Mouse (Mus musculus): ENCODE results near the gene Lefty1. TPM values are rescaled to one million over a fixed set of nuclear protein-coding genes. Genes with fewer than 3 reads are reported as not detected.
"Not testable (repeated sequence)": the region's sequence is repeated elsewhere in the genome, so short reads cannot be mapped to it uniquely, and the experiment has no call there.

Lefty1 gene
- polyA plus RNA-seq, 1 experiment from 2014 or later = 1.1 TPM

DNA sequence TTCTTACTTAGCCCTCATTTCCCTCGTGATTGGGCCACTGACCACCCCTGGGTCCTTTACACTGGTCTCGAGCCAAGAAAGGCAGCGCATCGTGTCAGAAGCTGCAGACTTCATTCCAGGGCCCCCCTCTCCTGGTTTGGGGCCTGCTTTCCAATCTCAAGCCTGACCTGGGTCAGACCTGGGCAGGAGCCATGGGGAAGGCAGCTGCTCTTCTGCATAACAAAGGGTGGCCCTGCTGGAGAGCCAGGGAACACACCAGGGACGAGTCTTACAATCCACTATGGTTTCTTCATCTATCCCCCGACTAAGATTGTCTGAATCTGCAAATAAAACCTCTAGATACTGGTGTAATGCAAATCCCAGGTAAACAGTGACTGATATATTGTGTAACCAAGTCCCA, 1.2 kb upstream of the Lefty1 start:
- Histone ChIP-seq H3K4me3 (ENCODE audit: low read depth, low read length) (no peak overlapping the region), H3K9me3 (ENCODE audit: control insufficient read depth, low read length) (no peaks in the 10 kb centered on the region), H3K9ac (ENCODE audit: low read length) (no peak overlapping the region), H3K36me3 (ENCODE audit: control insufficient read depth, insufficient read depth, low read length) (no peaks in the 10 kb centered on the region), H3K27me3 (ENCODE audit: control insufficient read depth, insufficient read depth, low read length) (peaks cover 32% of the 10 kb centered on the region), H3K4me1 (ENCODE audit: control insufficient read depth, insufficient read depth, low read length) (no peaks in the 10 kb centered on the region; the same call in 1 of the 2 replicates), H3K27ac (ENCODE audit: low read depth, low read length) (no peak overlapping the region), H3K4me2 (no peak overlapping the region)
- WGBS = 8% methylated on average over 6 of the region's 6 CpGs
- DNase-seq (ENCODE audit: low spot score, missing footprints) (no peak), ATAC-seq (ENCODE audit: low FRiP score) (no peak)

DNA sequence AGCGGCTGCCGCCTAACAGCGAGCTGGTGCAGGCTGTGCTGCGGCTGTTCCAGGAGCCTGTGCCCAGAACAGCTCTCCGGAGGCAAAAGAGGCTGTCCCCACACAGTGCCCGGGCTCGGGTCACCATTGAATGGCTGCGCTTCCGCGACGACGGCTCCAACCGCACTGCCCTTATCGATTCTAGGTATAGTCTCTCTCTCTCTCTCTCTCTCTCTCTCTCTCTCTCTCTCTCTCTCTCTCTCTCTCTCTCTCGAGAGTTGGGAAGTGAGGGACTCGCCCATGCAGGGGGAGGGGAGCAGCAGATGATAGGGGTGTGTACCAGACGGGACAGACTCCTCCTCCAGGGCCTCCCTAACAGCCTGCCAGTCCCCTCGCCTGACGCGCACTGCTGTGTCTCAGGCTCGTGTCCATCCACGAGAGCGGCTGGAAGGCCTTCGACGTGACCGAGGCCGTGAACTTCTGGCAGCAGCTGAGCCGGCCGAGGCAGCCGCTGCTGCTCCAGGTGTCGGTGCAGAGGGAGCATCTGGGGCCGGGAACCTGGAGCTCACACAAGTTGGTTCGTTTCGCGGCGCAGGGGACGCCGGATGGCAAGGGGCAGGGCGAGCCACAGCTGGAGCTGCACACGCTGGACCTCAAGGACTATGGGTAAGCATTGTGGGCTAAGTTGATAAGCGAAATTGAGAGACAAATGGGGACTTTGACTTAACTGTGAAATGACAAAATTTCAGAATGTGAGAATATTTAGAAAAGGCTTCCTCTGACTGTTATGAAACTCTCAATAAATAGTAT, 2.0 kb downstream of the Lefty1 start:
- not testable (repeated sequence) for H3K36me3 ChIP-seq (ENCODE audit: control insufficient read depth, insufficient read depth, low read length); H3K9ac ChIP-seq (ENCODE audit: low read length); H3K4me1 ChIP-seq (ENCODE audit: control insufficient read depth, insufficient read depth, low read length); H3K9me3 ChIP-seq (ENCODE audit: control insufficient read depth, low read length); H3K27ac ChIP-seq (ENCODE audit: low read depth, low read length)
- Histone ChIP-seq H3K4me3 (ENCODE audit: low read depth, low read length) (peak overlapping the region; percentile 9; the same call in 1 of the 2 replicates), H3K27me3 (ENCODE audit: control insufficient read depth, insufficient read depth, low read length) (peaks cover 44% of the 10 kb centered on the region), H3K4me2 (peak overlapping the region; percentile 37)
- DNase-seq (ENCODE audit: low spot score, missing footprints) = peak; percentile 89
- WGBS = 1% methylated on average over 37 of the region's 41 CpGs
- ATAC-seq (ENCODE audit: low FRiP score) = peak; percentile 75

DNA sequence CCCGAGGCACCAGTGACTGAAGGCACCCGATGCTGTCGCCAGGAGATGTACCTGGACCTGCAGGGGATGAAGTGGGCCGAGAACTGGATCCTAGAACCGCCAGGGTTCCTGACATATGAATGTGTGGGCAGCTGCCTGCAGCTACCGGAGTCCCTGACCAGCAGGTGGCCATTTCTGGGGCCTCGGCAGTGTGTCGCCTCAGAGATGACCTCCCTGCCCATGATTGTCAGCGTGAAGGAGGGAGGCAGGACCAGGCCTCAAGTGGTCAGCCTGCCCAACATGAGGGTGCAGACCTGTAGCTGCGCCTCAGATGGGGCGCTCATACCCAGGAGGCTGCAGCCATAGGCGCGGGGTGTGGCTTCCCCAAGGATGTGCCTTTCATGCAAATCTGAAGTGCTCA, 2.8 kb downstream of the Lefty1 start:
- not testable (repeated sequence) for H3K27ac ChIP-seq (ENCODE audit: low read depth, low read length); DNase-seq (ENCODE audit: low spot score, missing footprints); H3K4me1 ChIP-seq (ENCODE audit: control insufficient read depth, insufficient read depth, low read length); H3K4me3 ChIP-seq (ENCODE audit: low read depth, low read length); H3K9ac ChIP-seq (ENCODE audit: low read length); ATAC-seq (ENCODE audit: low FRiP score); H3K9me3 ChIP-seq (ENCODE audit: control insufficient read depth, low read length); H3K4me2 ChIP-seq; H3K36me3 ChIP-seq (ENCODE audit: control insufficient read depth, insufficient read depth, low read length)
- peaks cover 52% of the 10 kb centered on the region for H3K27me3 ChIP-seq (ENCODE audit: control insufficient read depth, insufficient read depth, low read length)
- WGBS = 14% methylated on average over 13 of the region's 13 CpGs

DNA sequence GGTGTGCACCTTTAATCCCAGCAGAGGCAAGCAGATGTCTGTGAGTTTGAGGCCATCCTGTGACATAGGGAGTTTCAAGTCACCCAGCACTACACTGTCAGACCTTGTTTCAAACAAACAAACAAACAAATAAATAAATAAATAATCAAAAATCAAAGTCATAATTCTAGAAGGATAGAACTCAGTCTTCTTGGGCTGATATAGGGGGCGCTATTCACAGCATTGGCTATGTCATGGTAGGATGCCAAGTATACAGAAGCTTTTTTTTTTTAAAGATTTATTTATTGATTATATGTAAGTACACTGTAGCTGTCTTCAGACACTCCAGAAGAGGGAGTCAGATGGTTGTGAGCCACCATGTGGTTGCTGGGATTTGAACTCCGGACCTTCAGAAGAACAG, 4.0 kb downstream of the Lefty1 start:
- ATAC-seq (ENCODE audit: low FRiP score); H3K4me1 ChIP-seq (ENCODE audit: control insufficient read depth, insufficient read depth, low read length); H3K27ac ChIP-seq (ENCODE audit: low read depth, low read length); H3K4me3 ChIP-seq (ENCODE audit: low read depth, low read length); H3K36me3 ChIP-seq (ENCODE audit: control insufficient read depth, insufficient read depth, low read length); DNase-seq (ENCODE audit: low spot score, missing footprints); H3K4me2 ChIP-seq; H3K9ac ChIP-seq (ENCODE audit: low read length); H3K9me3 ChIP-seq (ENCODE audit: control insufficient read depth, low read length): not testable (repeated sequence)
- WGBS = 87% methylated on average over 2 of the region's 2 CpGs
- H3K27me3 ChIP-seq (ENCODE audit: control insufficient read depth, insufficient read depth, low read length) = peaks cover 63% of the 10 kb centered on the region

DNA sequence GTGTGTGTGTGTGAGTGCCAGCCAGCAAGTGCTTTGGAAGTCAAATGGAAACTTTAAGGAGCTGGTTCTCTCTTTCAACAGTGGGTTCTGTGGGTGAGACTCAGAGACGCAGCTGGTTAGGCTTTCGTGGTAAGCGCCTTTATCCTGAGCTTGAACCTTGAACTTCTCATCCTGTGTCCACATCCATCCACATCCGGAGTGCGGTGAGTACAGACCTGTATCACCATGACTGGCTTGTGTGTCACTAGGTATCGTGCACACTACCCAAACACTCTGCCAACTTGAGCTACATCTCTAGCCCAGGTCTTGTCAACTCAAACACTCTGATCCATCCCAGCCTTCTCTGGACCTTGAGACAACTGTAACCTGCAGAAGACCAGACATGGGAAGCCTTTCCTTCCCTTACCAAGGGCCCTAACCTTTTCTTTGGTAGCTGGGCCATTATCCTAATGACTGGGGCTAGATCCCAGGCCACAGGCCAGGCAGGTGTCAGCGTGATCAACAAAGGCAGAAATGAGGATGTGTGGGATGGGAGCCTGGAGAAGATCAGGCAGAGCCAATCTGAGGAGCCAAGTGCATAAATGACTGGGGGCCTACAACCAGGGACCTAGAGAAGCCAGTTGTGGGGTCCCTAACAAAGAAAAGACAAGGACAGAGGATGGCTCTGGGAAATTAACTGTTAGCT, 6.1 kb downstream of the Lefty1 start:
- Histone ChIP-seq H3K4me2 (peak overlapping the region; percentile 83; the same call in 1 of the 2 replicates), H3K9ac (ENCODE audit: low read length) (no peak overlapping the region), H3K4me1 (ENCODE audit: control insufficient read depth, insufficient read depth, low read length) (peaks cover 11% of the 10 kb centered on the region), H3K27ac (ENCODE audit: low read depth, low read length) (no peak overlapping the region), H3K9me3 (ENCODE audit: control insufficient read depth, low read length) (no peaks in the 10 kb centered on the region), H3K36me3 (ENCODE audit: control insufficient read depth, insufficient read depth, low read length) (no peaks in the 10 kb centered on the region), H3K27me3 (ENCODE audit: control insufficient read depth, insufficient read depth, low read length) (peaks cover 43% of the 10 kb centered on the region), H3K4me3 (ENCODE audit: low read depth, low read length) (no peak overlapping the region)
- ATAC-seq (ENCODE audit: low FRiP score) (no peak), DNase-seq (ENCODE audit: low spot score, missing footprints) (no peak)
- WGBS = 85% methylated on average over 7 of the region's 7 CpGs

DNA sequence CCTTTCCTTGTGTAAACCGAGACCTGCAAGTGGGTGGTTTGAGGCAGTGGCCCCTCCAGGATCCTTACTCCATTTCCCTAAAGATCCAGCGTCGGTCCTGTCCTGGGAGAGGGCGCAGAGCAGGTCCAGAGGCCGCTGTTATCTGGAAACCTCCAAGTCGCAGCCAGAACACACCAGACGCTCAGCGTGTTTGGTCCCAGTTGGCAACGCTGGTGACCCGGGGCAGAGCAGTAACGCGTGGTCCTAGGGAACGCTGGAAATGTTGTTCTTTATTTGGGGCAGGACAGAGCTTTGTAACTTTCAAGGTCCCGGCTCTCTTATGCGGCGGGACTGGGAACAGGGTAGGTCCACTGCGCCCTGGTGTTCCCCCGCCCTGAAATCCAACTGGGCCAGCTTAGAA, 6.9 kb downstream of the Lefty1 start:
- peak overlapping the region; percentile 66 for H3K4me3 ChIP-seq (ENCODE audit: low read depth, low read length)
- peak overlapping the region; percentile 56 for H3K9ac ChIP-seq (ENCODE audit: low read length)
- no peak for ATAC-seq (ENCODE audit: low FRiP score)
- H3K9me3 ChIP-seq (ENCODE audit: control insufficient read depth, low read length) = no peaks in the 10 kb centered on the region
- 3% methylated on average over 18 of the region's 18 CpGs for WGBS
- DNase-seq (ENCODE audit: low spot score, missing footprints) = peak; percentile 92
- peaks cover 39% of the 10 kb centered on the region for H3K27me3 ChIP-seq (ENCODE audit: control insufficient read depth, insufficient read depth, low read length)
- peaks cover 11% of the 10 kb centered on the region for H3K4me1 ChIP-seq (ENCODE audit: control insufficient read depth, insufficient read depth, low read length)
- peak overlapping the region; percentile 83 for H3K4me2 ChIP-seq
- no peaks in the 10 kb centered on the region for H3K36me3 ChIP-seq (ENCODE audit: control insufficient read depth, insufficient read depth, low read length)
- H3K27ac ChIP-seq (ENCODE audit: low read depth, low read length) = no peak overlapping the region

DNA sequence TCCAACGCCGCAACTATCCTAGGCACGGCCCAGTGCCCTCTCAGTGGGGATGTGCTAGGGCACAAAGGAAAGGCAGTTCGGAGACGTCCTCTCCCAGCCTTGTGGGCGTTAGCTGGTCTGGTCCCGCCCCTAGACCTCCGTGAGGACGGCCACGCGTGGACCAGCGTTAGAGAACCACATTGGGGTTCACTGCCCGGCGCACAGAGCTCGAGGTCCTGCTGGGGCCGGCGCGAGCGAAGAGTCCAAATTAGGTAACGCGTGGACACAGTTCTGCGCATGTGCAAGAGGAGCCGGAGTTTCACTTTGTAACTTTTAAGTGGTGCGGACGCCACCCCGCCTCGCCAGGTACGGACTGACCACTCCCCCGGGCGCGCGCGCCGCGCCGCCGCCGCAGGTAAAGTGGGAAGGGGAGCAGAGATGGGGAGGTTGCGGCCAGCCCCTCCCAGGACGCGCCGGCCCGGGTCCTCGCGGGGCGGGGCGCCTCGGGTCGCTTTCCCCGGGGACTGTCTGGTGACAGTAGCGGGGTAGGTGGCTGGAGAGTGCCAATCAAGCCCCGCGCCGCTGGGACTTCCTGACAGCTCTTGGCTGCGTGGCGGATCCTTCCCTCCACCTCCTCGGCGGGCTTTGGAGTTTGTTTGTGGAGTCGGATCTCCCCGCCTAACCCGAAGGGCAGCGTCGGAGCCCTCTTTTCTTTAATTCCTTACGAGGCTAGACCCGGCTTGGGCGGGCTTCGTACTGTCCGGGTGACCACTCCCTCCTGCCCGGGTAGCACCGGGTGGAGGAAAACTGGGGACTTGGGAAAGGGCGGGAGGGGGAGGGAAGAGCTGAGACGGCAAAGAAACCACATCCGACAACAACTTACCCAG, 7.6 kb downstream of the Lefty1 start, which contains the start of gene Tmem63a:
TSS of gene Tmem63a (plus strand) at position 179 of the 866 bp plus-strand sequence.
- H3K4me1 ChIP-seq (ENCODE audit: control insufficient read depth, insufficient read depth, low read length) = peaks cover 11% of the 10 kb centered on the region; the same call in 1 of the 2 replicates
- WGBS = under 1% methylated on average over 73 of the region's 73 CpGs
- H3K27me3 ChIP-seq (ENCODE audit: control insufficient read depth, insufficient read depth, low read length) = peaks cover 37% of the 10 kb centered on the region
- ATAC-seq (ENCODE audit: low FRiP score) = peak; percentile 72
- no peaks in the 10 kb centered on the region for H3K36me3 ChIP-seq (ENCODE audit: control insufficient read depth, insufficient read depth, low read length)
- peak; percentile 95 for DNase-seq (ENCODE audit: low spot score, missing footprints)
- H3K4me3 ChIP-seq (ENCODE audit: low read depth, low read length) = peak within 1 kb of the TSS; percentile 66
- peak within 1 kb of the TSS; percentile 56 for H3K9ac ChIP-seq (ENCODE audit: low read length)
- peak within 1 kb of the TSS; percentile 83 for H3K4me2 ChIP-seq
- no peaks in the 10 kb centered on the region for H3K9me3 ChIP-seq (ENCODE audit: control insufficient read depth, low read length)
- no peak within 1 kb of the TSS for H3K27ac ChIP-seq (ENCODE audit: low read depth, low read length)

DNA sequence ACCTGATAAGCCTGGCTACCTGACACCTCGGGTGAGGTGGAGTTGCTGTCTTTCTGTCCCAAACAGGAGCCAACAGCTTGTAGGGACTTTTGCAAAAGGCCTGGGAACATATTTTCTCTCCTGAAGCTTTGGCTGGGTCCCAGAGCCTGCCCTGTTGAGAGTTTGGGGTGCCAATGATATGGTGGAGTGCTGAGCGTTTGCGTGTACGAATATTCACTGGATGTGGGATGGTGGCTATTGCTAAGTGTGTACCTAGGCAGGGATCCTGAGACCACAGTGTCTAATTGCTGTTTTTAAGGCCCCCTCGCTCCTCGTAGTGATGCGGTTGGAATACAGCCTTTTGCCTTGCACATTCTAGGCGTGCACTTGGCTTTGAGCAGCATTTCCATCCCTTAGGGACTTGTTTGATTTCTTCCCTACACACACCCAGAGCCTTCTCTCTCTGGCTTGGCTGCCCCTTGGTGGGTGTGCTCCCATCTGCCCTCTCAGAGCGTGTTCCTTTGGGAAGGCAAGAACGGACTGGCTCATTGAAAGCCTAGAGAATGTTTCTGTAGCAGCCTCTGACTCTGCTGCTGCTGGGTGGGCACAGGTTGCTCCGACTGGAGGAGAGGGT, 8.3 kb downstream of the Lefty1 start:
- WGBS = 51% methylated on average over 11 of the region's 11 CpGs

More for the DNA sequence above, 8.3 kb downstream of the Lefty1 start:
- DNase-seq (ENCODE audit: low spot score, missing footprints) = peak; percentile 91
- Histone ChIP-seq H3K9ac (ENCODE audit: low read length) (no peak overlapping the region), H3K4me2 (peak overlapping the region; percentile 83), H3K4me1 (ENCODE audit: control insufficient read depth, insufficient read depth, low read length) (peaks cover 11% of the 10 kb centered on the region; the same call in 1 of the 2 replicates), H3K36me3 (ENCODE audit: control insufficient read depth, insufficient read depth, low read length) (no peaks in the 10 kb centered on the region), H3K4me3 (ENCODE audit: low read depth, low read length) (peak overlapping the region; percentile 66), H3K9me3 (ENCODE audit: control insufficient read depth, low read length) (no peaks in the 10 kb centered on the region), H3K27me3 (ENCODE audit: control insufficient read depth, insufficient read depth, low read length) (peaks cover 32% of the 10 kb centered on the region), H3K27ac (ENCODE audit: low read depth, low read length) (no peak overlapping the region)
- no peak for ATAC-seq (ENCODE audit: low FRiP score)
